Mouse (Mus musculus) heart, adult 2 months (tissue): ENCODE data around the gene Efcab8. TPM values are rescaled to one million over a fixed set of nuclear protein-coding genes. Genes with fewer than 3 reads are reported as not detected.

Experiments used
- DNase-seq, 2 experiments: peaks; one replicate each; pipeline ENCODE4 v3.0.0; 2021
- H3K27ac ChIP-seq: fragments of 200-600 bp; 2 replicates; pipeline ENCODE4 v1.8.1; 2022
- H3K27me3 ChIP-seq: fragments of 200-500 bp; 2 replicates; pipeline ENCODE4 v1.6.1; 2012; ENCODE audit warnings: mild to moderate bottlenecking, low read length, inconsistent platforms, mixed read lengths; ENCODE audit not compliant: control insufficient read depth, insufficient read depth
- H3K36me3 ChIP-seq: fragments of 200-500 bp; 2 replicates; pipeline ENCODE4 v1.6.1; 2012; ENCODE audit warnings: low read length, inconsistent platforms; ENCODE audit not compliant: control insufficient read depth, insufficient read depth
- H3K4me1 ChIP-seq: fragments of 200-500 bp; 2 replicates; pipeline ENCODE4 v1.6.1; 2011; ENCODE audit warnings: low read length; ENCODE audit not compliant: control insufficient read depth, insufficient read depth
- H3K4me3 ChIP-seq: fragments of 200-600 bp; 2 replicates; pipeline ENCODE4 v1.8.1; 2022
- H3K79me2 ChIP-seq: fragments of 200-500 bp; replicated peaks from 2 replicates; pipeline ENCODE4 v1.6.1; 2012; ENCODE audit warnings: mild to moderate bottlenecking, inconsistent platforms, low read length, moderate library complexity, mixed read lengths; ENCODE audit not compliant: control insufficient read depth, insufficient read depth
- H3K9ac ChIP-seq: fragments of 200-500 bp; 2 replicates; pipeline ENCODE4 v1.6.1; 2012; ENCODE audit warnings: low read depth, mild to moderate bottlenecking, control low read depth, inconsistent platforms, low read length, mixed read lengths
- CTCF ChIP-seq: fragments of 200-600 bp; IDR thresholded peaks from 2 replicates; pipeline ENCODE4 v1.8.1; 2022; ENCODE audit warnings: antibody characterized with exemption, mild to moderate bottlenecking, moderate library complexity
- EP300 ChIP-seq: fragments of 200-500 bp; IDR thresholded peaks from 2 replicates; pipeline ENCODE4 v1.6.1; 2011; ENCODE audit warnings: low read depth, low read length, control low read depth; ENCODE audit not compliant: insufficient read depth
- POLR2A ChIP-seq: fragments of 200-500 bp; IDR thresholded peaks from 2 replicates; pipeline ENCODE4 v1.6.1; 2011; ENCODE audit warnings: mild to moderate bottlenecking, low read depth, low read length, control low read depth; ENCODE audit not compliant: insufficient read depth
- WGBS: fragments of 180-500 bp; shearing (Covaris S2); methylation state at CpG from one replicate; pipeline ENCODE4 v1.1.7; 2018; 5-methylcytosine and 5-hydroxymethylcytosine counted together
- intact Hi-C: fragments of 180-260 bp; cut with DNase I; formaldehyde crosslinking; loops from one replicate; pipeline ENCODE4 v1.15.1; 2025
- long read RNA-seq: library from polyadenylated mRNA; stranded (forward); transcript quantifications from one replicate; pipeline ENCODE4 v2.0.0, GENCODE M21; 2021
- polyA plus RNA-seq: library from polyadenylated mRNA; depleted of rRNA; stranded (reverse); fragments of >200 nt; gene quantifications from 2 replicates; pipeline ENCODE4 v1.2.3, GENCODE M21; 2012; rRNA removed
- total RNA-seq, 2 experiments: library from RNA; stranded (reverse); gene quantifications; 2 replicates each; pipeline ENCODE4 v1.2.3; 2021

Efcab8 gene
- total RNA-seq (not detected), polyA plus RNA-seq (0.06 and 0.10 TPM in 2 replicates)
- long read RNA-seq = 0 reads

DNA sequence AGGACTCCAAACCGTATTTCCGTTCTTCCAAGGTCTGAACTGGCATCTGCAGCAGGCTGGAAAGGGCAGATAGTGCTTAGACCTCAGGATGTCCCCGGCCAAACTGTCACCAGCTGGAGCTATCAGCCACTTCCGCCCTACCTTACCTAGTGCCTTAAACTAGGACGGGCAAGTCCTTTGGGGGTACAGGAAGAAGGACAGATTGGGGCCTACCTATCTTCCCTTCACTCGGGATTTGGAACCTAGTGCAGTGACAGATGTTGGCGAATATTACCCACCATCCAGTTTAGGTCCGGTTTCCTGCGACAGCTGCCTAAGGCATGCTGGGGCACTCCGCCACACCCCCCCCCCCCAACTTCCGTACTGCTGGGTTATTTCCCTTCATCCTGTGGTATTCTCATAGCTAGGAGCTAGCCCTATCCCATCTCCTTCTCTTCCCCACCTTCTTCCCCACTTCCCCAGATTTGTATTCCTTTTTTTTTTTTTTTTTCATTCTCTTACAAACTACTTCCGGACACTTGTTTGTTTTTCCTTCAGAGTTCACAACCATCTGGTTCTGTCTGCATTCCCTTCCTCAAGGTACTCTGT, at the start of gene Efcab8:
Efcab8 (plus strand) TSS at position 538 of the 588 bp plus-strand sequence.
- H3K36me3 ChIP-seq = no peaks in the 10 kb centered on the region
- H3K79me2 ChIP-seq = no peaks in the 10 kb centered on the region
- DNase-seq = no peak
- no peak for TF ChIP-seq POLR2A
- TF ChIP-seq CTCF = no peak
- TF ChIP-seq EP300 = no peak
- peak within 1 kb of the TSS; percentile 50 for H3K4me3 ChIP-seq
- 25% methylated on average over 12 of the region's 12 CpGs for WGBS
- intact Hi-C loops = no loop called here
- H3K27ac ChIP-seq = no peak within 1 kb of the TSS
- peaks cover 3% of the 10 kb centered on the region; the same call in 1 of the 2 replicates for H3K4me1 ChIP-seq
- peak within 1 kb of the TSS; percentile 35 for H3K9ac ChIP-seq
- H3K27me3 ChIP-seq = no peaks in the 10 kb centered on the region

DNA sequence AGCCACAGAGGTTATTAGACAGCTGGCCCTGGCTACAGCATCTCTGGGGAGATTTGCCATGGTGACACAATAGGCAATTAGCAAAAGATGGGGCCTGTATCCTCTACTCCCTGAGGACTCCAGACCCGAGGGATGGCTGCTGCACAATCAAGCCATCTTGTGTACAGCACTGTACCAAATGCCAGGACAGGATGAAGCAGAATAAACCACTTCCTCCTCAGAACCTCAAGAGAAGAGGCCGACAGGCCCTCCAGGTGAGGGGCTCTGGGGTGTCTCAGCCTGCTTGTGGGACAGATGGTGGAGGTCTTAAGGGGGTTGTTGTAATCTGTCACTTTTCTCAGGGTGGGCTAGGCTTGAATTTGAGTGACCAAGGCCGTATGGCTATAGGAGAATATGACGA, 45.7 kb upstream of the Efcab8 start:
- no peaks in the 10 kb centered on the region for H3K79me2 ChIP-seq
- no peak overlapping the region for H3K9ac ChIP-seq
- no peaks in the 10 kb centered on the region for H3K4me1 ChIP-seq
- no peak overlapping the region for H3K27ac ChIP-seq
- no peaks in the 10 kb centered on the region for H3K36me3 ChIP-seq
- no peak overlapping the region for H3K4me3 ChIP-seq
- no peak for DNase-seq
- TF ChIP-seq POLR2A (no peak), EP300 (no peak), CTCF (no peak)
- H3K27me3 ChIP-seq = no peaks in the 10 kb centered on the region
- intact Hi-C loops = no loop called here
- 79% methylated on average over 4 of the region's 4 CpGs for WGBS

DNA sequence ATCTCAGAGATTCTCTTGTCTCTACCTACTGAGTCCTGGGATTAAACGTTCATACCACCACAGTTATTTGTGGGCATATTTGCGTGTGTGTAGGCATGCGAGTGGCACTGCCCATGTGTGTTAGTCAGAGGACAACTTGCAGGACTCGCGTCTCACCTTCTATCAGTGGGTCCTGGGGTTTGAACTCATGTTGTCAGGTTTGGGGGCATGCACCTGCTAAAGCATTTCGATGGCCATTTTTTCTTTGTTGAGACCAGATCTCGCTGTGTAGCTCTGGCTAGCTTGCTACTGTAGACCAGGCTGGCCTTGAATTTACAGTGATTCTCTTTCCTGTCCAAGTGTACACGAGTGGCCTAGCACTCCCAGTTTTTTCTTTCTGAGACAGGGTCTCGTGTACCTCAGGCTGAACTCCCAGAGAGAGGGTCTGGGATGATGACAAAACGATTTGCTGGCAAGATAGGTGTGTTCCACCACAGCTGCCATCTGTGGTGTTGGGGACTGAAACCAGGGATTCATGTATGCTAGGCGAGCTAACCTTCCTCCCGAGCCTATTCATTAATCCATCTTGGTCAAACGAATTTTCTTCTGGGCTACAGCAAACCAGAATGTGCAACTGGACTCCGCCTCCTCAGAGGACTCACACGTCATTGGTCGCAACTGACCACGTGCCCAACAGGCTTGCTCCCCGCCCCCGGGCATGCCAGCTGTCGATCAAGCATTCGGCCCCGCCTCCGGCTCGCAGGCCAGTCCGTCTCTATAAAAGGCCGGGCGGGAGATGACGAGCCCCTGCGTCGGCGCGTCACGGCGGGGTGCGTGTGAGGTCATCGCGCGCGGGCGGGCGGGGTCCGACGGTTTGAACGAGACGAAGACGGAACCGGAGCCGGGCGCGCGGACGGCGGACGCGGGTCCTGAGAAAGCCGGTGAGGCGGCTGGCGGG, 39.0 kb upstream of the Efcab8 start, which contains the start of gene Mapre1:
Mapre1 (plus strand) TSS at position 775 of the 937 bp plus-strand sequence.
- H3K4me3 ChIP-seq = peak within 1 kb of the TSS; percentile 73
- H3K4me1 ChIP-seq = peaks cover 4% of the 10 kb centered on the region
- H3K27me3 ChIP-seq = no peaks in the 10 kb centered on the region
- DNase-seq = peak; percentile 99 to 100
- peak; percentile 58 for TF ChIP-seq POLR2A
- TF ChIP-seq EP300 = no peak
- TF ChIP-seq CTCF = no peak
- H3K36me3 ChIP-seq = peaks cover 11% of the 10 kb centered on the region
- 11% methylated on average over 58 of the region's 58 CpGs for WGBS
- intact Hi-C loops = no loop called here
- H3K27ac ChIP-seq = peak within 1 kb of the TSS; percentile 98
- H3K79me2 ChIP-seq = peaks cover 10% of the 10 kb centered on the region
- H3K9ac ChIP-seq = peak within 1 kb of the TSS; percentile 94

DNA sequence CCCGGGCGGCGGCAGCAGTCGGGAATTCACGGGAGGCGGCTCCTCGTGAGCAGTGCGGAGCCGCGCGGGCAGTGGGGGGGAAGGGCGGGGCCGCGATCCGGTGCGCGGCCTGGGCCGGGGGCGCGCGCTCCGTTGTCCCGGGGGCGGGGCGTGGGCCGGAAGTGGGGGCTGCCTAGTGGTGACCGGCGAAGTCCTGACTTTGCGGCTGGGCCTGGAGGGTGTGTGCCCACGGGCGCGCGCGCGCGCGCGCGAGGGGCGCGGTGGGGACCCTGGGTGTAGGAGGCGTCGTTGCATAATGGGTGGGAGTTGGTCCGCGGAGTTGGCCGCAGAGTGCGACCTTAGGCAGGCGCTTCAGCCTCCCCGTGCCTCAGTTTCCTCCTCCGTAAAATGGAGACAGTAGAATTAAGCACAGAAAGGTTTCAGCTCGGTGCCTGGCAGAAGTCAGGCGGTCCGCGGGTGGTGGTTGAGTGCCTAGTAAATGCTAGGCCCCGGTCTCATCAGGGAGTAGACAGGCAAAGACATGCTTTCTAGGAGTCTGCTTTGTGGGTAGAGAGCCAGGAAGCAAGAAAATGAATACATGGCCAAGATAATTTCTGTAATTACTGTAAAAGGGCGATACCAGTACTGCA, 38.2 kb upstream of the Efcab8 start:
- peaks cover 10% of the 10 kb centered on the region for H3K79me2 ChIP-seq
- H3K4me1 ChIP-seq = peaks cover 4% of the 10 kb centered on the region
- TF ChIP-seq CTCF = no peak
- no peak for TF ChIP-seq POLR2A
- TF ChIP-seq EP300 = no peak
- no peaks in the 10 kb centered on the region for H3K27me3 ChIP-seq
- WGBS = 1% methylated on average over 49 of the region's 56 CpGs
- H3K4me3 ChIP-seq = peak overlapping the region; percentile 73
- H3K27ac ChIP-seq = peak overlapping the region; percentile 98
- H3K36me3 ChIP-seq = peaks cover 11% of the 10 kb centered on the region
- DNase-seq = no peak
- intact Hi-C loops = no loop called here
- H3K9ac ChIP-seq = peak overlapping the region; percentile 94

DNA sequence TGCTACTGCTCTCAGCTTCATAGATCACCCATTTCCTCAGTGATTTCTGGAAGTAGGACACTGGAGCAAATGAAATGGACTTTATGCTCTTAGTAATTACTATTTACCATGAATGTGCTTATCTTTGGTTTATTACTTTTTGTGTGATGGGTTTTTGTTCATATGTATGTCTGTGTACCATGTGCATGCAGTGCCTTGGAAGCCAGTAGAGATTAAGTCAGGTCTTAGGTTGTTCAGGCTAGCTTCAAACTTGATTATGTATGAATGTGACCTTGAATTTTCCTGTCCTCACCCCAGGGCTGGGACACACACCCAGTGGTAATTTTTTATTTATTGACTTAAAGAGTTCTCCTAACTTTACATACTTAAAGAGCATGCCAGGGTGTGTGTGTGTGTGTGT, 31.7 kb upstream of the Efcab8 start:
- peaks cover 24% of the 10 kb centered on the region for H3K36me3 ChIP-seq
- TF ChIP-seq CTCF (no peak), POLR2A (no peak), EP300 (no peak)
- H3K9ac ChIP-seq = no peak overlapping the region
- intact Hi-C loops = no loop called here
- no peak overlapping the region for H3K4me3 ChIP-seq
- H3K27ac ChIP-seq = no peak overlapping the region
- peaks cover 7% of the 10 kb centered on the region for H3K4me1 ChIP-seq
- no peaks in the 10 kb centered on the region for H3K27me3 ChIP-seq
- DNase-seq = no peak
- H3K79me2 ChIP-seq = peaks cover 3% of the 10 kb centered on the region

DNA sequence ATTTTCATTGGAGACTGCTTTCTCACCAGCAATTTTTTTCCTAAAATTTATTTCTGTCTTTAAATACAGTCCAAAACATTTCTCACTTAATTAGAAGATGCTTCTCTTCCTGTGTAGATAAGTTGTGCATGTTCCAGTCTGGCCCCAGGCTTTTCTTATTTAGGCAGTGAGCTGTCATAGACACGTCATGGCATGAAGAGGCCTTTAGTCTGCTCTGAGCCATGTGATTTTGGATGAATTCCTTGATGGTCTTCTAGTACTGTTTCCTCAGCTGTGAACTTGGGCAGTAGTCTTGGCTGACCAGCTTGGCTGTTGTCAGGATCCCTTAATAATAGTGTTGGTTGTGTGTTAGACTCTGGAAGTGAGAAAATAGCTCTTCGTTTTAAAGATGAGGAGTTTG, 29.4 kb upstream of the Efcab8 start:
- H3K27ac ChIP-seq = peak overlapping the region; percentile 32
- WGBS = 25% methylated on average over 2 of the region's 2 CpGs
- no peak overlapping the region for H3K4me3 ChIP-seq
- no peaks in the 10 kb centered on the region for H3K27me3 ChIP-seq
- TF ChIP-seq EP300 (no peak), POLR2A (no peak), CTCF (no peak)
- intact Hi-C loops = no loop called here
- no peak for DNase-seq
- peaks cover 1% of the 10 kb centered on the region for H3K79me2 ChIP-seq
- peaks cover 6% of the 10 kb centered on the region for H3K4me1 ChIP-seq
- H3K9ac ChIP-seq = no peak overlapping the region
- peaks cover 21% of the 10 kb centered on the region for H3K36me3 ChIP-seq
